Mouse (Mus musculus): ENCODE results near the gene Immp2l. TPM values are rescaled to one million over a fixed set of nuclear protein-coding genes. Genes with fewer than 3 reads are reported as not detected.

Gene Immp2l
- total and polyA plus RNA-seq, 3 experiments, result 20.1 to 30.3 (median 23.1) TPM

DNA sequence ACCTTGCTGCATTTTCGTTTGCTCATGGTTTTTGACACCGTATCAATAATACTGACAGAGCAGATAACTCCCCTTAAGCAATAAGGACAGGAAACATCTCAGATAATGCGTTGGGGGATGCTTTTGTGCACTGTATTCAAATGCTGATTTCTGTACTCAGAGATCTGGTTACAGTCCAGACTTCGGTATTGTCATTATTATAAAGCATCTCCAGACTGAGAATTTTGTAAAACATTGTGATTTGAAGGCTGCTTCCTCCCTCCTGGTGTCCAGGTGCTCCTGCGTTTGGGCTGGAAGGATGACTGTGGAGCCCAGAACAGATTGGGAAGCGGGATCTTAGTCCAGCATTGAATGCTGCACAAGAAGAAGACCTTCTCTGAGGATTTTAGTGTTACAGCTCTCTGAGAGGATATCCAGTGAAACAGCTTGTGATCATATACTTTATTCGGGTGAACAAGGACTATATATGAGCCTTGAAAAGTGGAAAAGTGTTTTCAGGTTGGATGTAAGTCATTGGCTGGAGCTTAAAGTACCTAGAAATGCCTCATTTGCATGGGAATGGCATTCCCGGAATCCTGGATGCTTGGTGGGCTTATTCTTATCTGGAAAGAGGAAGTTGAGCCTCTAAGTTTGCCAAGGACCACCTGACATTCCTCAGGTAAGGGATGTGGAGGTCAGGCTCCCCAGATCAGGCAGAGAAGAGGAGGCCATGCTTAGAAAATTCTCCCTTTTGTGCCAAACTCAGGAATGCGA lies 28.1 kb upstream of the Immp2l start:
- H3K79me2 ChIP-seq (replicated peaks; ENCODE audit: control insufficient read depth, insufficient read depth, low read length), result no peaks in the 10 kb centered on the region
- no peak for DNase-seq
- H3K36me3 ChIP-seq (ENCODE audit: control insufficient read depth, insufficient read depth, low read length), result no peaks in the 10 kb centered on the region
- intact Hi-C loops (cut with DNase I), result no loop called here
- H3K4me1 ChIP-seq (ENCODE audit: control insufficient read depth, insufficient read depth, low read length), result no peaks in the 10 kb centered on the region
- H3K9ac ChIP-seq (ENCODE audit: low read depth, low read length), result no peak overlapping the region
- H3K27me3 ChIP-seq (ENCODE audit: control insufficient read depth, insufficient read depth, low read length), result no peaks in the 10 kb centered on the region
- no peak overlapping the region for H3K27ac ChIP-seq
- H3K4me3 ChIP-seq, result no peak overlapping the region
- TF ChIP-seq POLR2A (IDR thresholded peaks at IDR 0.05; ENCODE audit: insufficient read depth, low read depth, low read length) (no peak), EP300 (IDR thresholded peaks at IDR 0.05; ENCODE audit: insufficient read depth, low read depth, low read length) (no peak)
- WGBS, result 63% methylated on average over 9 of the region's 9 CpGs

DNA sequence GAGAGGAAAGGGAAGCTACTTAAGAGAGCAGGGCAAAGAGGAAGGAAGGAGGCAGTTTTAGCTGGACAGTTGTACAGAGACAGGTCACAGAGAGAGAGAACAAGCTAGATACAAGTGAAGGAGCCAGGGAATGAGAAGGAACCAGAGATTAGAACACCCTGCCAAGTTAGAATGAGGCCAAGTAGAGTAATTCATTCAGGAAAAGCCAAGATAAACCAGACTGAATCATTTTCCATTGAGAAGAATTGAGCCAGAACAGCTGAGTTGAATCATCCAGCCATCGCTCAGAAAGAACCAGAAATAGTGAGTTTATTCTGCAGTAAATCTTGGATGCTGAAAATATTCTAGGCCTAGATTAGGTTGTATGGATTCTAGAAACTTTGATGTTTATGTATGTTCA lies 1.4 kb upstream of the Immp2l start:
- no peaks in the 10 kb centered on the region for H3K27me3 ChIP-seq (ENCODE audit: control insufficient read depth, insufficient read depth, low read length)
- H3K4me1 ChIP-seq (ENCODE audit: control insufficient read depth, insufficient read depth, low read length), result no peaks in the 10 kb centered on the region; the same call in 1 of the 2 replicates
- no peak for TF ChIP-seq EP300 (IDR thresholded peaks at IDR 0.05; ENCODE audit: insufficient read depth, low read depth, low read length)
- no peak for TF ChIP-seq POLR2A (IDR thresholded peaks at IDR 0.05; ENCODE audit: insufficient read depth, low read depth, low read length)
- TF ChIP-seq CTCF (IDR thresholded peaks at IDR 0.05), result no peak
- DNase-seq, result no peak
- H3K4me3 ChIP-seq, result no peak overlapping the region
- 59% methylated on average over 1 of the region's 1 CpGs for WGBS
- no peak overlapping the region for H3K27ac ChIP-seq
- H3K9ac ChIP-seq (ENCODE audit: low read depth, low read length), result no peak overlapping the region
- peaks cover 2% of the 10 kb centered on the region for H3K36me3 ChIP-seq (ENCODE audit: control insufficient read depth, insufficient read depth, low read length)
- intact Hi-C loops (cut with DNase I), result no loop called here
- H3K79me2 ChIP-seq (replicated peaks; ENCODE audit: control insufficient read depth, insufficient read depth, low read length), result no peaks in the 10 kb centered on the region

DNA sequence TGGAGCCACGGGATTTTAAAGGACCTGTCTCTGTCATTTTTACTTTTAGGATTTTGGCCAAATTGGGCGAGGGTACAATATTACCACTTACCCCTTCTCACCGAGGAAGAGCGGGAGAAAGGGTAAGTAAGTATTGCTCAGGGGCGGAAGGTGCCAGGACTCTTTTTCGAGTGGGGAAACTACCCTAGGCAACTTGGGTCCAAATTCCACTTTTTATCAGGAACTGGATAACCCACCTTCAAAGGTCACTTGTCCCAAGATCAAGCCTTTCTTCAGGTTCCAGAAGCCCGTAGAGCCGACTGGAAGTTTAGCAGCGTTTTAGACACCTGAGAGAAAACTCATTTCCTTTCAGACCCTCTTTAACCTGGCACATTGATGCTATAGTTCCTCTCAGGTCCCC lies 622 bp downstream of the Immp2l start:
- Histone ChIP-seq H3K9ac (ENCODE audit: low read depth, low read length) (peak overlapping the region; percentile 94), H3K27me3 (ENCODE audit: control insufficient read depth, insufficient read depth, low read length) (no peaks in the 10 kb centered on the region), H3K79me2 (replicated peaks; ENCODE audit: control insufficient read depth, insufficient read depth, low read length) (no peaks in the 10 kb centered on the region), H3K4me1 (ENCODE audit: control insufficient read depth, insufficient read depth, low read length) (no peaks in the 10 kb centered on the region; the same call in 1 of the 2 replicates), H3K4me3 (peak overlapping the region; percentile 78), H3K36me3 (ENCODE audit: control insufficient read depth, insufficient read depth, low read length) (peaks cover 2% of the 10 kb centered on the region), H3K27ac (peak overlapping the region; percentile 76)
- intact Hi-C loops (cut with DNase I), result no loop called here
- DNase-seq, result no peak
- WGBS, result 9% methylated on average over 9 of the region's 9 CpGs
- TF ChIP-seq CTCF (IDR thresholded peaks at IDR 0.05), result no peak
- TF ChIP-seq POLR2A (IDR thresholded peaks at IDR 0.05; ENCODE audit: insufficient read depth, low read depth, low read length), result no peak
- TF ChIP-seq EP300 (IDR thresholded peaks at IDR 0.05; ENCODE audit: insufficient read depth, low read depth, low read length), result no peak

DNA sequence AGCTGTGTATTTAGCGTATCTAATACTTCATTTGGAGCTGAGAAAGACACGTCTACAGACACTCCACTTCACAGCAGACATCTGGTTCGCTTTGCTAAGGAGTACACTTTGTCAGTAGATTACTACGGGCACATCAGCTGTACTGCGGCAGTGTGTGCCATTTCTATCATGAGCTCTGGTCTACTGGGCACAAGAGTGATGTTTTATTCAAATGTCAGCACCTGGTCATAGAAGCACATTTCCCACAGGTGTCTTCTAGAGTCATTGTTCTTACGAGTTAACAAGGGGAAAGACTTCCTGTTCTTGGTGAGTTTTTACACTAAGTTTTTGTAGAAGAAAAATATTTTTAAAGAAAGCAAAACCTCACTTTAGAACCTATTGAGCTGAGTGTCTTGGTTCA lies 3.6 kb downstream of the Immp2l start:
- Histone ChIP-seq H3K79me2 (replicated peaks; ENCODE audit: control insufficient read depth, insufficient read depth, low read length) (no peaks in the 10 kb centered on the region), H3K36me3 (ENCODE audit: control insufficient read depth, insufficient read depth, low read length) (peaks cover 2% of the 10 kb centered on the region), H3K4me1 (ENCODE audit: control insufficient read depth, insufficient read depth, low read length) (no peaks in the 10 kb centered on the region; the same call in 1 of the 2 replicates), H3K4me3 (no peak overlapping the region), H3K27me3 (ENCODE audit: control insufficient read depth, insufficient read depth, low read length) (no peaks in the 10 kb centered on the region), H3K27ac (no peak overlapping the region), H3K9ac (ENCODE audit: low read depth, low read length) (no peak overlapping the region)
- intact Hi-C loops (cut with DNase I), result loop anchor here (5.0 kb wide), 1 partner anchor 805 kb away; no protein-coding TSS in a partner anchor
- no peak for TF ChIP-seq CTCF (IDR thresholded peaks at IDR 0.05)
- TF ChIP-seq POLR2A (IDR thresholded peaks at IDR 0.05; ENCODE audit: insufficient read depth, low read depth, low read length), result no peak
- no peak for TF ChIP-seq EP300 (IDR thresholded peaks at IDR 0.05; ENCODE audit: insufficient read depth, low read depth, low read length)
- no peak for DNase-seq
- WGBS, result 67% methylated on average over 6 of the region's 6 CpGs

DNA sequence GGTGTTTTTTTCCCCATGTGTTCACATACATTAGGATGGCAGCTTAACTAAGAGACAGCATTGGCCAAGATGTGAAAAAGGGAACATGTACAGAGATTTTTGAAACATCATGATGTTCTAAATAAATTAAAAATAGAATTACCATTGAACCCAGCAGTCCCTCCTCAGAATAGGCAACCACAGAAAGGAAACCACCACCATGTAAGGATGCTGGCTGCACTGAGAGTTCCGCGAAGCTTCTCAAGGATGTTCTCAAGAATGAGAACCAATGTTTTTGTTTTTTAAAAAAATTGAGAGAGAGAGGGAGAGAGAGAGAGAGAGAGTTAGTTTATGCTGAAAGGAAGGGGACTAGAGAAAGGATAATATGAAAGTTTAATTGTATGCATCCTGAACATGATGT lies 7.2 kb downstream of the Immp2l start:
- H3K9ac ChIP-seq (ENCODE audit: low read depth, low read length), result no peak overlapping the region
- WGBS, result 98% methylated on average over 2 of the region's 2 CpGs
- no peak for TF ChIP-seq POLR2A (IDR thresholded peaks at IDR 0.05; ENCODE audit: insufficient read depth, low read depth, low read length)
- no peak for TF ChIP-seq CTCF (IDR thresholded peaks at IDR 0.05)
- no peak for TF ChIP-seq EP300 (IDR thresholded peaks at IDR 0.05; ENCODE audit: insufficient read depth, low read depth, low read length)
- no peaks in the 10 kb centered on the region for H3K27me3 ChIP-seq (ENCODE audit: control insufficient read depth, insufficient read depth, low read length)
- DNase-seq, result no peak
- peaks cover 2% of the 10 kb centered on the region; the same call in 1 of the 2 replicates for H3K36me3 ChIP-seq (ENCODE audit: control insufficient read depth, insufficient read depth, low read length)
- H3K4me1 ChIP-seq (ENCODE audit: control insufficient read depth, insufficient read depth, low read length), result no peaks in the 10 kb centered on the region; the same call in 1 of the 2 replicates
- no peaks in the 10 kb centered on the region; the same call in 1 of the 2 replicates for H3K79me2 ChIP-seq (replicated peaks; ENCODE audit: control insufficient read depth, insufficient read depth, low read length)
- H3K27ac ChIP-seq, result no peak overlapping the region
- intact Hi-C loops (cut with DNase I), result no loop called here
- no peak overlapping the region for H3K4me3 ChIP-seq

DNA sequence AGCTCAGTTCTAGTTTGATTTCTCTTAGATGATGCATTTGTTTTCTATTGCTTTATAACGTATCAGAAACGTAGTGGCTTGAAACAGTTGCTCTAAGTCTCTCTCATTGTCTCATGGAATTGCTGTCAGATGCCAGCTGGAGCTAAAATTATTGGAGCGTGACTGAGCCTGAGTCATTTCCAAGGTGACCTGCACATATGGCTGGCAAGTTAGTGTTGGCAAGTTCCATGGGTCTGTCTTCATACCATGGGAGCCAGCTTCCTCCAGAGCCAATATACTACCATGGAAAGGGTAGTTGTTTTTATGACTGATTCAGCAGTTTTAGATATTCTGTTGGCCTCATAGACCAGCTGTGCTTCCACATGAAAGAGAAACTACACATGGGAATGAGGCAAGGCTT lies 9.3 kb downstream of the Immp2l start:
- TF ChIP-seq EP300 (IDR thresholded peaks at IDR 0.05; ENCODE audit: insufficient read depth, low read depth, low read length) (no peak), POLR2A (IDR thresholded peaks at IDR 0.05; ENCODE audit: insufficient read depth, low read depth, low read length) (no peak), CTCF (IDR thresholded peaks at IDR 0.05) (no peak)
- Histone ChIP-seq H3K9ac (ENCODE audit: low read depth, low read length) (no peak overlapping the region), H3K36me3 (ENCODE audit: control insufficient read depth, insufficient read depth, low read length) (peaks cover 2% of the 10 kb centered on the region; the same call in 1 of the 2 replicates), H3K4me3 (no peak overlapping the region), H3K27ac (peak overlapping the region; percentile 49), H3K79me2 (replicated peaks; ENCODE audit: control insufficient read depth, insufficient read depth, low read length) (no peaks in the 10 kb centered on the region; the same call in 1 of the 2 replicates), H3K4me1 (ENCODE audit: control insufficient read depth, insufficient read depth, low read length) (no peaks in the 10 kb centered on the region; the same call in 1 of the 2 replicates), H3K27me3 (ENCODE audit: control insufficient read depth, insufficient read depth, low read length) (no peaks in the 10 kb centered on the region)
- intact Hi-C loops (cut with DNase I), result no loop called here
- WGBS, result 65% methylated on average over 3 of the region's 3 CpGs
- peak; percentile 20 to 44 for DNase-seq

Measured in heart, adult 2 months (tissue).